Mouse (Mus musculus): ENCODE data around the gene Eif2b4.

DNA sequence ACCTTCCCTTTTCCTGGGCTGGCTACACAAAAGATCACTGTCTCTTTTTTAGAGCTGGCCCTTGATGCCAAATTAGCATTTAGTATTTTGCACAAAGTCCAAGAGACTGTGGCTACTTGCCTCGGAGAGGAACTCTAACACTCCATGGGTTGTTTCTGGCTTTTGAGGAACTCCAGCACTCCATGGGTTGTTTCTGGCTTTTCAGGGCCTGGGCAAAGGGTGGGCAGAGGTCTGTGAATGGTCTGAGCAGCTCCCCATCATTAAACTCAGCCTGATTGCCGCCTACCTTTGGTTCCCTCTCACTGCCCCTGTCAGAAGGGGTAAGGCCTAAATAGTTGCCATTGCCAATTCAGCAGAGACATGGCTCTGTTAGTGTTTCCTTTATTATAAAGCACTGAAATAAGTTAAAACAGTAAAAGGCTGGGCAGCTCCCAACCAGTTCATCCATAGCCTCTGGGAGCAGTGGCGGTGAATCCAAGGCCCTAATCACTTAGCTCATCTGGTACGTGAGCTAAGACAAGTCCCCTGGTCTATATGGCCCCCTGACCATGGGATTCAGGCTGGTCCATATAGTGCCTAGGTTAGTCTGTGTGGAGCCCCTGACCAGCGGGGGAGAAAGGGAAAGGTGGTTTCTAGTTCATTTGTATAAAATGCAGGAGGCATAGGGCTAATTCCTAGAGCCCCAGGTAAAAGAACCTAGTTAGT, 5.5 kb upstream of the Eif2b4 start:
- TF ChIP-seq POLR2A (IDR thresholded peaks at IDR 0.05; ENCODE audit: borderline replicate concordance, insufficient read depth, low read length) (no peak), CTCF (IDR thresholded peaks at IDR 0.05; ENCODE audit: borderline replicate concordance, insufficient read depth, low read depth, low read length) (no peak)

All from cerebellum, adult 2 months (tissue).